Mouse (Mus musculus) liver, embryonic 16.5 days (tissue): ENCODE results near the gene Elmod2. TPM values are rescaled to one million over a fixed set of nuclear protein-coding genes. Genes with fewer than 3 reads are reported as not detected.

Experiments
- polyA plus RNA-seq: library from polyadenylated mRNA; unstranded; fragments of >200 nt; fragmentation: Nextera tagmentation; extraction: Ambion mirVana; gene quantifications from 2 replicates; pipeline ENCODE4 v1.2.1, GENCODE M21; 2015

The Elmod2 gene
- polyA plus RNA-seq, 1 experiment from 2014 or later, result 5.8 TPM

Other genes with a start within 250 kb of the Elmod2 start
- gene Tbc1d9, start 167.1 kb downstream of the Elmod2 start, polyA plus RNA-seq, result 0.40 and 0.61 TPM in 2 replicates
- 0.15 and 0.20 TPM in 2 replicates for gene Gm10645, start 166.3 kb downstream of the Elmod2 start, polyA plus RNA-seq
- not detected in 2 replicates for gene Ucp1, start 42.1 kb downstream of the Elmod2 start, polyA plus RNA-seq
- not detected in 2 replicates for gene Mgat4d, start 16.0 kb upstream of the Elmod2 start, polyA plus RNA-seq
- 0.20 and 0.30 TPM in 2 replicates for gene Clgn, start 57.4 kb upstream of the Elmod2 start, polyA plus RNA-seq
- 45.7 and 52.9 TPM in 2 replicates for gene Scoc, start 125.9 kb upstream of the Elmod2 start, polyA plus RNA-seq
- not detected in 2 replicates for gene Olfr370, start 203.3 kb upstream of the Elmod2 start, polyA plus RNA-seq
- 214 and 230 TPM in 2 replicates for gene Ndufb7, start 234.2 kb upstream of the Elmod2 start, polyA plus RNA-seq